Mouse (Mus musculus) megakaryocyte-erythroid progenitor cell, adult 5-6 weeks (primary cell): ENCODE measurements around the gene Rph3al. TPM values are rescaled to one million over a fixed set of nuclear protein-coding genes. Genes with fewer than 3 reads are reported as not detected.

ENCODE experiments used
- ATAC-seq: replicated peaks from 2 replicates; pipeline ENCODE4 v1.8.0; 2016; ENCODE audit warnings: mild to moderate bottlenecking, inconsistent platforms; ENCODE audit not compliant: severe bottlenecking, poor library complexity, low FRiP score, low TSS enrichment
- total RNA-seq, 2 experiments: library from RNA; stranded (forward) in 1 of 2; stranded (reverse) in 1 of 2; fragments of 200-1000, 215-1000 nt in 1 of 2; fragments of >200 nt in 1 of 2; fragmentation: Nextera tagmentation in 1 of 2; gene quantifications; 2 replicates each; pipeline ENCODE4 v1.2.3; 2014 to 2017

Rph3al gene
- total RNA-seq, 2 experiments from 2014 or later = 1.1 to 8.3 TPM

- no peak for ATAC-seq
Measured at GRCm38 (mm10) chr11:75870386-75870785, 67.8 kb downstream of the Rph3al start.

GRCm38 (mm10) chr11:75869898-75870297, 68.3 kb downstream of the Rph3al start:
- no peak for ATAC-seq

GRCm38 (mm10) chr11:75866861-75867260, 71.4 kb downstream of the Rph3al start:
- no peak for ATAC-seq

GRCm38 (mm10) chr11:75865859-75866258, 72.4 kb downstream of the Rph3al start:
- no peak for ATAC-seq

GRCm38 (mm10) chr11:75865253-75865619, 73.0 kb downstream of the Rph3al start:
- ATAC-seq = no peak

GRCm38 (mm10) chr11:75864529-75865252, 73.5 kb downstream of the Rph3al start:
- no peak for ATAC-seq

- ATAC-seq = no peak
Measured at GRCm38 (mm10) chr11:75862466-75862865, 75.8 kb downstream of the Rph3al start.

- ATAC-seq = peak; percentile 79
Measured at GRCm38 (mm10) chr11:75861653-75862052, 76.6 kb downstream of the Rph3al start.

GRCm38 (mm10) chr11:75861213-75861612, 77.0 kb downstream of the Rph3al start:
- ATAC-seq = no peak

- no peak for ATAC-seq
Measured at GRCm38 (mm10) chr11:75859460-75859859, 78.8 kb downstream of the Rph3al start.

- ATAC-seq = 0 out of 2 replicates have a peak, but pooled peaks have one; percentile 6
Measured at GRCm38 (mm10) chr11:75858975-75859374, 79.3 kb downstream of the Rph3al start.

GRCm38 (mm10) chr11:75857781-75858180, 80.4 kb downstream of the Rph3al start:
- ATAC-seq = no peak

GRCm38 (mm10) chr11:75854327-75854726, 83.9 kb downstream of the Rph3al start:
- ATAC-seq = no peak

- ATAC-seq = 0 out of 2 replicates have a peak, but pooled peaks have one; percentile 15
Measured at GRCm38 (mm10) chr11:75853067-75853636, 85.1 kb downstream of the Rph3al start.

- ATAC-seq = peak; percentile 91
Measured at GRCm38 (mm10) chr11:75852485-75852884, 85.7 kb downstream of the Rph3al start.

GRCm38 (mm10) chr11:75849552-75849951, 88.7 kb downstream of the Rph3al start:
- ATAC-seq = no peak

- no peak for ATAC-seq
Measured at GRCm38 (mm10) chr11:75846589-75846988, 91.6 kb downstream of the Rph3al start.

- no peak for ATAC-seq
Measured at GRCm38 (mm10) chr11:75845675-75846074, 92.6 kb downstream of the Rph3al start.

- no peak for ATAC-seq
Measured at GRCm38 (mm10) chr11:75842904-75843619, 95.2 kb downstream of the Rph3al start.

- ATAC-seq = no peak
Measured at GRCm38 (mm10) chr11:75841503-75841902, 96.7 kb downstream of the Rph3al start.
